Mouse (Mus musculus): ENCODE results near the gene Mxi1.

GRCm38 (mm10) chr19:53325578-53326295, 15.4 kb downstream of the Mxi1 start:
- TF ChIP-seq CHD2 (IDR thresholded peaks at IDR 0.05; ENCODE audit: low read depth, low read length) (no peak), ZC3H11A (IDR thresholded peaks at IDR 0.05; ENCODE audit: borderline replicate concordance, low read depth, low read length) (no peak), MAFK (IDR thresholded peaks at IDR 0.05; ENCODE audit: insufficient read depth, low read depth, low read length) (no peak)

Measured in ES-E14 (cell line).